Mouse (Mus musculus) hindbrain, embryonic 15.5 days (tissue): ENCODE data around the gene Mylip. TPM values are rescaled to one million over a fixed set of nuclear protein-coding genes. Genes with fewer than 3 reads are reported as not detected.
A peak's percentile ranks its signal among the peaks of the same experiment; 100 is the strongest.

Source experiments
- ATAC-seq: fragments of 200-750 bp; cut with Nextera tagmentation; 2 replicates; pipeline ENCODE4 v1.8.0; 2017; ENCODE audit warnings: low read depth, moderate number of reproducible peaks, moderate TSS enrichment; ENCODE audit not compliant: low FRiP score
- H3K27ac ChIP-seq: fragments of 300-500 bp; sonication (generic); replicated peaks from 2 replicates; pipeline ENCODE4 v1.5.1; 2015; ENCODE audit warnings: mild to moderate bottlenecking, inconsistent platforms
- H3K27me3 ChIP-seq: fragments of 300-500 bp; sonication (generic); 2 replicates; pipeline ENCODE4 v1.6.1; 2015; ENCODE audit warnings: control low read depth, inconsistent platforms
- H3K36me3 ChIP-seq: fragments of 300-500 bp; sonication (generic); 2 replicates; pipeline ENCODE4 v1.6.1; 2015; ENCODE audit warnings: control low read depth, inconsistent platforms
- H3K4me1 ChIP-seq: fragments of 300-500 bp; sonication (generic); replicated peaks from 2 replicates; pipeline ENCODE4 v1.6.1; 2015; ENCODE audit warnings: control low read depth, inconsistent platforms
- H3K4me2 ChIP-seq: fragments of 300-500 bp; sonication (generic); 2 replicates; pipeline ENCODE4 v1.6.1; 2015; ENCODE audit warnings: moderate library complexity, mild to moderate bottlenecking, inconsistent platforms
- H3K4me3 ChIP-seq: fragments of 300-500 bp; sonication (generic); 2 replicates; pipeline ENCODE4 v1.5.1; 2015; ENCODE audit warnings: mild to moderate bottlenecking, inconsistent platforms
- H3K9ac ChIP-seq: fragments of 300-500 bp; sonication (generic); 2 replicates; pipeline ENCODE4 v1.6.1; 2015; ENCODE audit warnings: inconsistent platforms
- H3K9me3 ChIP-seq: fragments of 300-500 bp; sonication (generic); 2 replicates; pipeline ENCODE4 v1.6.1; 2016; ENCODE audit warnings: control low read depth, inconsistent platforms
- WGBS: fragments of 180-500 bp; shearing (Covaris S2); methylation state at CpG from one replicate; pipeline ENCODE4 v1.1.7; 2015; 5-methylcytosine and 5-hydroxymethylcytosine counted together
- polyA plus RNA-seq: library from polyadenylated mRNA; unstranded; fragments of >200 nt; fragmentation: Nextera tagmentation; extraction: Ambion mirVana; gene quantifications from 2 replicates; pipeline ENCODE4 v1.2.1, GENCODE M21; 2015

Mylip gene
- polyA plus RNA-seq = 7.3 and 7.5 TPM in 2 replicates

- Histone ChIP-seq H3K27me3 (no peaks in the 10 kb centered on the region), H3K36me3 (no peaks in the 10 kb centered on the region), H3K4me3 (peak within 1 kb of the TSS; percentile 72), H3K27ac (peak within 1 kb of the TSS; percentile 75), H3K9ac (peak within 1 kb of the TSS; percentile 71), H3K4me1 (peaks cover 37% of the 10 kb centered on the region), H3K4me2 (peak within 1 kb of the TSS; percentile 93), H3K9me3 (no peaks in the 10 kb centered on the region)
- WGBS = under 1% methylated on average over 69 of the region's 81 CpGs
- ATAC-seq = peak; percentile 99
Observed at GRCm38 (mm10) chr13:45389448-45390311, at the start of gene Mylip. Gene Mylip (plus strand): TSS chr13:45389742.

GRCm38 (mm10) chr13:45341991-45342390, 47.6 kb upstream of the Mylip start:
- no peaks in the 10 kb centered on the region for H3K27me3 ChIP-seq
- no peak overlapping the region for H3K4me2 ChIP-seq
- H3K27ac ChIP-seq = no peak overlapping the region
- H3K9me3 ChIP-seq = no peaks in the 10 kb centered on the region
- peaks cover 8% of the 10 kb centered on the region for H3K4me1 ChIP-seq
- H3K9ac ChIP-seq = no peak overlapping the region
- no peak for ATAC-seq
- H3K4me3 ChIP-seq = no peak overlapping the region
- no peaks in the 10 kb centered on the region for H3K36me3 ChIP-seq

GRCm38 (mm10) chr13:45343541-45343940, 46.0 kb upstream of the Mylip start:
- no peak overlapping the region for H3K27ac ChIP-seq
- ATAC-seq = no peak
- H3K36me3 ChIP-seq = no peaks in the 10 kb centered on the region
- no peaks in the 10 kb centered on the region for H3K9me3 ChIP-seq
- H3K4me2 ChIP-seq = no peak overlapping the region
- no peak overlapping the region for H3K9ac ChIP-seq
- WGBS = 78% methylated on average over 6 of the region's 6 CpGs
- H3K4me3 ChIP-seq = no peak overlapping the region
- H3K27me3 ChIP-seq = no peaks in the 10 kb centered on the region
- peaks cover 8% of the 10 kb centered on the region for H3K4me1 ChIP-seq

GRCm38 (mm10) chr13:45343966-45344365, 45.6 kb upstream of the Mylip start:
- ATAC-seq = no peak
- H3K36me3 ChIP-seq = no peaks in the 10 kb centered on the region
- H3K27me3 ChIP-seq = no peaks in the 10 kb centered on the region
- no peaks in the 10 kb centered on the region for H3K9me3 ChIP-seq
- H3K4me3 ChIP-seq = no peak overlapping the region
- no peak overlapping the region for H3K9ac ChIP-seq
- 50% methylated on average over 4 of the region's 4 CpGs for WGBS
- no peak overlapping the region for H3K27ac ChIP-seq
- peaks cover 8% of the 10 kb centered on the region for H3K4me1 ChIP-seq
- no peak overlapping the region for H3K4me2 ChIP-seq

GRCm38 (mm10) chr13:45345471-45346159, 43.9 kb upstream of the Mylip start:
- H3K9ac ChIP-seq = no peak overlapping the region
- H3K27me3 ChIP-seq = no peaks in the 10 kb centered on the region
- no peak overlapping the region for H3K4me2 ChIP-seq
- peaks cover 8% of the 10 kb centered on the region for H3K4me1 ChIP-seq
- H3K27ac ChIP-seq = no peak overlapping the region
- ATAC-seq = no peak
- no peaks in the 10 kb centered on the region for H3K9me3 ChIP-seq
- WGBS = 15% methylated on average over 14 of the region's 14 CpGs
- no peaks in the 10 kb centered on the region for H3K36me3 ChIP-seq
- no peak overlapping the region for H3K4me3 ChIP-seq

- whole genome bisulfite sequencing = 89% methylated on average over 5 of the region's 5 CpGs
- no peak overlapping the region for H3K4me2 ChIP-seq
- no peak for ATAC-seq
- no peaks in the 10 kb centered on the region for H3K4me1 ChIP-seq
- H3K9ac ChIP-seq = no peak overlapping the region
- H3K4me3 ChIP-seq = no peak overlapping the region
- no peaks in the 10 kb centered on the region for H3K36me3 ChIP-seq
- no peak overlapping the region for H3K27ac ChIP-seq
- H3K27me3 ChIP-seq = no peaks in the 10 kb centered on the region
- no peaks in the 10 kb centered on the region for H3K9me3 ChIP-seq
Observed at GRCm38 (mm10) chr13:45351483-45351882, 38.1 kb upstream of the Mylip start.

- Histone ChIP-seq H3K36me3 (no peaks in the 10 kb centered on the region), H3K27me3 (no peaks in the 10 kb centered on the region), H3K27ac (no peak overlapping the region), H3K4me2 (no peak overlapping the region), H3K4me1 (no peaks in the 10 kb centered on the region), H3K4me3 (no peak overlapping the region), H3K9ac (no peak overlapping the region), H3K9me3 (no peaks in the 10 kb centered on the region)
- WGBS = 88% methylated on average over 2 of the region's 2 CpGs
- ATAC-seq = peak; percentile 38; the same call in 1 of the 2 replicates
Observed at GRCm38 (mm10) chr13:45354824-45355223, 34.7 kb upstream of the Mylip start.

GRCm38 (mm10) chr13:45358208-45358607, 31.3 kb upstream of the Mylip start:
- Histone ChIP-seq H3K4me3 (no peak overlapping the region), H3K36me3 (no peaks in the 10 kb centered on the region), H3K9me3 (no peaks in the 10 kb centered on the region), H3K9ac (no peak overlapping the region), H3K4me1 (no peaks in the 10 kb centered on the region), H3K4me2 (no peak overlapping the region), H3K27ac (no peak overlapping the region), H3K27me3 (no peaks in the 10 kb centered on the region)
- no peak for ATAC-seq
- WGBS = 96% methylated on average over 5 of the region's 5 CpGs

GRCm38 (mm10) chr13:45358676-45359323, 30.7 kb upstream of the Mylip start:
- no peak overlapping the region for H3K4me3 ChIP-seq
- H3K4me1 ChIP-seq = no peaks in the 10 kb centered on the region
- WGBS = 88% methylated on average over 13 of the region's 13 CpGs
- no peak overlapping the region for H3K27ac ChIP-seq
- H3K36me3 ChIP-seq = no peaks in the 10 kb centered on the region
- H3K27me3 ChIP-seq = no peaks in the 10 kb centered on the region
- ATAC-seq = no peak
- no peak overlapping the region for H3K9ac ChIP-seq
- no peaks in the 10 kb centered on the region for H3K9me3 ChIP-seq
- no peak overlapping the region for H3K4me2 ChIP-seq

GRCm38 (mm10) chr13:45365788-45366187, 23.8 kb upstream of the Mylip start:
- no peaks in the 10 kb centered on the region for H3K4me1 ChIP-seq
- whole genome bisulfite sequencing = 90% methylated on average over 10 of the region's 10 CpGs
- no peak overlapping the region for H3K4me3 ChIP-seq
- no peaks in the 10 kb centered on the region for H3K27me3 ChIP-seq
- H3K9ac ChIP-seq = no peak overlapping the region
- H3K27ac ChIP-seq = no peak overlapping the region
- no peaks in the 10 kb centered on the region for H3K36me3 ChIP-seq
- no peak overlapping the region for H3K4me2 ChIP-seq
- no peaks in the 10 kb centered on the region for H3K9me3 ChIP-seq
- ATAC-seq = no peak

GRCm38 (mm10) chr13:45371673-45372072, 17.9 kb upstream of the Mylip start:
- Histone ChIP-seq H3K4me3 (no peak overlapping the region), H3K4me1 (no peaks in the 10 kb centered on the region), H3K27ac (no peak overlapping the region), H3K4me2 (no peak overlapping the region), H3K36me3 (no peaks in the 10 kb centered on the region), H3K27me3 (no peaks in the 10 kb centered on the region), H3K9ac (no peak overlapping the region), H3K9me3 (no peaks in the 10 kb centered on the region)
- no peak for ATAC-seq
- 79% methylated on average over 2 of the region's 2 CpGs for WGBS

GRCm38 (mm10) chr13:45372456-45372855, 17.1 kb upstream of the Mylip start:
- no peaks in the 10 kb centered on the region for H3K9me3 ChIP-seq
- no peak overlapping the region for H3K9ac ChIP-seq
- H3K27ac ChIP-seq = no peak overlapping the region
- WGBS = 86% methylated on average over 2 of the region's 2 CpGs
- no peak for ATAC-seq
- no peaks in the 10 kb centered on the region for H3K36me3 ChIP-seq
- no peak overlapping the region for H3K4me3 ChIP-seq
- H3K4me1 ChIP-seq = no peaks in the 10 kb centered on the region
- H3K27me3 ChIP-seq = no peaks in the 10 kb centered on the region
- no peak overlapping the region for H3K4me2 ChIP-seq
